Mouse (Mus musculus) intestine, postnatal 0 days (tissue): Measurements from ENCODE around the gene Trim60. TPM values are rescaled to one million over a fixed set of nuclear protein-coding genes. Genes with fewer than 3 reads are reported as not detected.

Experiments used
- ATAC-seq: fragments of 200-750 bp; cut with Nextera tagmentation; 2 replicates; pipeline ENCODE4 v1.8.0; 2017; ENCODE audit warnings: mild to moderate bottlenecking, moderate TSS enrichment, moderate library complexity
- H3K27ac ChIP-seq: fragments of 300-500 bp; sonication (generic); 2 replicates; pipeline ENCODE4 v1.5.1; 2014; ENCODE audit warnings: mild to moderate bottlenecking, low read depth, low read length, moderate library complexity
- H3K27me3 ChIP-seq: fragments of 300-500 bp; sonication (generic); replicated peaks from 2 replicates; pipeline ENCODE4 v1.6.1; 2014; ENCODE audit warnings: low read length, mixed read lengths; ENCODE audit not compliant: control insufficient read depth, insufficient read depth
- H3K36me3 ChIP-seq: fragments of 300-500 bp; sonication (generic); 2 replicates; pipeline ENCODE4 v1.6.1; 2014; ENCODE audit warnings: mild to moderate bottlenecking, moderate library complexity; ENCODE audit not compliant: control insufficient read depth, insufficient read depth
- H3K4me1 ChIP-seq: fragments of 300-500 bp; sonication (generic); replicated peaks from 2 replicates; pipeline ENCODE4 v1.6.1; 2014; ENCODE audit warnings: antibody characterized with exemption, low read length, mixed read lengths; ENCODE audit not compliant: control insufficient read depth, insufficient read depth
- H3K4me2 ChIP-seq: fragments of 300-500 bp; sonication (generic); replicated peaks from 2 replicates; pipeline ENCODE4 v1.6.1; 2014; ENCODE audit warnings: low read depth, mild to moderate bottlenecking, moderate library complexity
- H3K4me3 ChIP-seq: fragments of 300-500 bp; sonication (generic); 2 replicates; pipeline ENCODE4 v1.5.1; 2014; ENCODE audit warnings: low read depth, low read length
- H3K9ac ChIP-seq: fragments of 300-500 bp; sonication (generic); 2 replicates; pipeline ENCODE4 v1.6.1; 2014; ENCODE audit warnings: mild to moderate bottlenecking, low read depth, low read length
- H3K9me3 ChIP-seq: fragments of 300-500 bp; sonication (generic); 2 replicates; pipeline ENCODE4 v1.6.1; 2016; ENCODE audit warnings: mixed run types; ENCODE audit not compliant: control insufficient read depth
- CTCF ChIP-seq: sonication (generic); IDR thresholded peaks from 2 replicates; pipeline ENCODE4 v1.5.1; 2016; ENCODE audit warnings: low read depth, mild to moderate bottlenecking, control low read depth, antibody characterized with exemption, moderate library complexity
- WGBS: fragments of 180-500 bp; shearing (Covaris S2); extraction: QIAGEN DNeasy Blood & Tissue Kit; methylation state at CpG from one replicate; pipeline ENCODE4 v1.1.7; 2014; 5-methylcytosine and 5-hydroxymethylcytosine counted together
- polyA plus RNA-seq: library from polyadenylated mRNA; unstranded; fragments of >200 nt; fragmentation: Nextera tagmentation; extraction: Ambion mirVana; gene quantifications from 2 replicates; pipeline ENCODE4 v1.2.1, GENCODE M21; 2015

The Trim60 gene
- not detected in 2 replicates for polyA plus RNA-seq

- H3K27ac ChIP-seq = no peak within 1 kb of the TSS
- H3K9me3 ChIP-seq = no peaks in the 10 kb centered on the region
- no peak within 1 kb of the TSS for H3K4me2 ChIP-seq
- no peak within 1 kb of the TSS for H3K9ac ChIP-seq
- no peak for TF ChIP-seq CTCF
- WGBS = 90% methylated on average over 8 of the region's 8 CpGs
- no peak within 1 kb of the TSS for H3K4me3 ChIP-seq
- ATAC-seq = no peak
- no peaks in the 10 kb centered on the region for H3K27me3 ChIP-seq
- no peaks in the 10 kb centered on the region for H3K4me1 ChIP-seq
- no peaks in the 10 kb centered on the region for H3K36me3 ChIP-seq
These were observed at the start of gene Trim60, which contains the start of gene Trim61 for GRCm38 (mm10) chr8:65018423-65018822. Gene Trim60, minus strand, starts transcription at chr8:65018584. Gene Trim61, minus strand, starts transcription at chr8:65018523.

DNA sequence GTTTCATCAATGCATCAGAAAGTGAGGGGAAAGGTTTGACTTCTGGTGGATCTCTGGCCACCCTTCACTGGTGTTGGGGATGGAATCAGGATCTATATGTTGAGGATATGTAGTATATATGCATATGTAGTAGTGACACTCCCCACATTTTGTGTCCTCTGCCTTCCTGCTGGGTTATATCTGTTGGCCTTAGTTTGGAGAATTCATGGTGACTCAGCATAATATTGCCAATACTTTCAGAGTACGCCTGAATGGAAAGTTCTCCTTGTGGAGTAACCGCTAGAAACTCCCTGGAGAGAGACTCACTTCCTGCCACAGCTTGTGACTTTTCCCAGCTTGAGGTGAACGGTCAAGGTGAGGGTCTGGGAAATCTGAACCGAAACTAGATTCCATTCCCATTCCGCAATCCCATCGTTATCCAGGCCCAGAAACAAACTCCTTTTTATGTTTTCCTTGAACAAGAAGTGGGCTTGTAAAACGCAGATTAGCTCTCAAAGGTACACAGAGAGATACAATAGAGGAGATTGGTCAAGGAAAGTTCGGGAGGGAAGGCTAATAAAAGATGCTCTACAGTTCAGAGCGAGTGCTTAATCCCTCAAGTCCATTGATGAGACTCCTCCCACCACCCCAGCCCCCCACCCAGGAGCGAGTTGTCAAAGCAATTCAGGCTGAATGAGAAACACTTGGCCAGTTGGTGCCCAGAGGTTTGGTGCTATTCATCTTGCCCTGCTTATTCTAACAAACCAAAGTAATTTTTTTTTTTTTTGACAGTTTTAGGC lies 49.5 kb upstream of the Trim60 start:
- H3K9me3 ChIP-seq = no peaks in the 10 kb centered on the region
- WGBS = 47% methylated on average over 10 of the region's 10 CpGs
- no peak overlapping the region for H3K27ac ChIP-seq
- no peak overlapping the region for H3K4me2 ChIP-seq
- TF ChIP-seq CTCF = no peak
- no peak overlapping the region for H3K4me3 ChIP-seq
- no peaks in the 10 kb centered on the region for H3K27me3 ChIP-seq
- no peak for ATAC-seq
- H3K4me1 ChIP-seq = no peaks in the 10 kb centered on the region
- no peak overlapping the region for H3K9ac ChIP-seq
- H3K36me3 ChIP-seq = no peaks in the 10 kb centered on the region

DNA sequence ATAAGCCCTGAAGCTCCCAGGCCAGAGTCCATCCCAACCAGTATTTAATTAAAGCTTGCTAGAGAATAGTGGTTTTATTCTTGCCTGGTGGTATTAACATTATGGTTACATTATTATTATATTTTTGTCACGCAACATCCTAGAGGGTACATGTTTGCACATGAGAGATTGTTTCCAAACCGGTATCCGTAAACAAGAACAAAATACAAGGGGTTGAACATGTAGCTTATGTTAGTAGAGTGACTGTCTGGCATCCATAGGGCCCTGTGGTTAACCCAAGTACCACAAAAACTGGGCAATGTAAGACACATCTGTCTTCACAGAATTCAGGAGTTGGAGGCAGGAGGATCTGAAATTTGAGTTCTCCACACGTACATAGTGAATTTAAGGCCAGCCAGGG lies 48.6 kb upstream of the Trim60 start:
- ATAC-seq = no peak
- no peak for TF ChIP-seq CTCF
- Histone ChIP-seq H3K27ac (no peak overlapping the region), H3K9ac (no peak overlapping the region), H3K4me2 (no peak overlapping the region), H3K27me3 (no peaks in the 10 kb centered on the region), H3K4me3 (no peak overlapping the region), H3K36me3 (no peaks in the 10 kb centered on the region), H3K4me1 (no peaks in the 10 kb centered on the region), H3K9me3 (no peaks in the 10 kb centered on the region)
- 91% methylated on average over 4 of the region's 4 CpGs for WGBS

- Histone ChIP-seq H3K27me3 (no peaks in the 10 kb centered on the region), H3K36me3 (no peaks in the 10 kb centered on the region), H3K9me3 (no peaks in the 10 kb centered on the region), H3K4me2 (no peak overlapping the region), H3K4me1 (no peaks in the 10 kb centered on the region), H3K27ac (no peak overlapping the region), H3K9ac (no peak overlapping the region), H3K4me3 (no peak overlapping the region)
- 97% methylated on average over 3 of the region's 3 CpGs for WGBS
- no peak for TF ChIP-seq CTCF
- no peak for ATAC-seq
These were observed 47.2 kb upstream of the Trim60 start for GRCm38 (mm10) chr8:65065622-65066021.

GRCm38 (mm10) chr8:65064071-65064470 lies 45.7 kb upstream of the Trim60 start:
- Histone ChIP-seq H3K27me3 (no peaks in the 10 kb centered on the region), H3K27ac (no peak overlapping the region), H3K36me3 (no peaks in the 10 kb centered on the region), H3K9ac (no peak overlapping the region), H3K9me3 (no peaks in the 10 kb centered on the region), H3K4me2 (no peak overlapping the region), H3K4me1 (no peaks in the 10 kb centered on the region), H3K4me3 (no peak overlapping the region)
- TF ChIP-seq CTCF = no peak
- ATAC-seq = no peak
- WGBS = 64% methylated on average over 2 of the region's 2 CpGs

GRCm38 (mm10) chr8:65062195-65062594 lies 43.8 kb upstream of the Trim60 start:
- H3K9ac ChIP-seq = no peak overlapping the region
- WGBS = 75% methylated on average over 4 of the region's 4 CpGs

More at GRCm38 (mm10) chr8:65062195-65062594, 43.8 kb upstream of the Trim60 start:
- TF ChIP-seq CTCF = no peak
- H3K4me3 ChIP-seq = no peak overlapping the region
- ATAC-seq = no peak
- H3K36me3 ChIP-seq = no peaks in the 10 kb centered on the region
- H3K4me1 ChIP-seq = no peaks in the 10 kb centered on the region
- H3K9me3 ChIP-seq = no peaks in the 10 kb centered on the region
- no peak overlapping the region for H3K4me2 ChIP-seq
- no peaks in the 10 kb centered on the region for H3K27me3 ChIP-seq
- H3K27ac ChIP-seq = no peak overlapping the region
